Mouse (Mus musculus) CH12.LX (cell line): ENCODE measurements around the gene Zfp148. TPM values are rescaled to one million over a fixed set of nuclear protein-coding genes. Genes with fewer than 3 reads are reported as not detected.
A peak's percentile ranks its signal among the peaks of the same experiment; 100 is the strongest.

Experiments used
- DNase-seq: peaks from one replicate; pipeline ENCODE4 v3.0.0-alpha.2; 2013; ENCODE audit errors: extremely low read depth
- H3K27ac ChIP-seq: 2 replicates; pipeline ENCODE4 v1.5.1; 2012; ENCODE audit warnings: low read depth, mild to moderate bottlenecking, control low read depth, moderate library complexity; ENCODE audit not compliant: insufficient read depth
- H3K27me3 ChIP-seq: replicated peaks from 2 replicates; pipeline ENCODE3; 2012; ENCODE audit warnings: inconsistent platforms
- H3K36me3 ChIP-seq, 2 experiments: replicated peaks in 1 of 2; 2 replicates each; pipeline versions ENCODE3 to v1.6.1; 2012; ENCODE audit warnings: inconsistent platforms in 1 of 2, low read length in 1 of 2, mild to moderate bottlenecking in 1 of 2, mixed read lengths in 1 of 2, moderate library complexity in 1 of 2; ENCODE audit not compliant: control insufficient read depth in 1 of 2, insufficient read depth in 1 of 2
- H3K4me1 ChIP-seq, 2 experiments: 2 replicates each; pipeline ENCODE4 v1.6.1; 2012; ENCODE audit warnings: inconsistent platforms in 1 of 2, moderate library complexity in 1 of 2; ENCODE audit not compliant: insufficient read depth in 2 of 2, control insufficient read depth in 1 of 2
- H3K4me2 ChIP-seq: 2 replicates; pipeline ENCODE4 v1.6.1; 2012; ENCODE audit warnings: low read depth, mild to moderate bottlenecking, control low read depth; ENCODE audit not compliant: poor library complexity, insufficient read depth, severe bottlenecking
- H3K4me3 ChIP-seq, 3 experiments: fragments of 150-350 bp in 1 of 3; sonication (generic) in 1 of 3; replicated peaks in 1 of 3; 2 replicates each; pipeline versions ENCODE3 to v1.5.1; 2011 to 2012; ENCODE audit warnings: low read depth in 2 of 3, low read length in 2 of 3, mild to moderate bottlenecking in 2 of 3, moderate library complexity in 2 of 3, control low read depth in 1 of 3, improper control_type of control experiment in 1 of 3, inconsistent platforms in 1 of 3, mixed read lengths in 1 of 3; ENCODE audit not compliant: poor library complexity in 1 of 3
- H3K79me2 ChIP-seq: replicated peaks from 2 replicates; pipeline ENCODE4 v1.6.1; 2012; ENCODE audit warnings: mild to moderate bottlenecking, moderate library complexity; ENCODE audit not compliant: control insufficient read depth, poor library complexity, insufficient read depth, severe bottlenecking; ENCODE audit errors: extremely low read depth
- H3K9ac ChIP-seq: 2 replicates; pipeline ENCODE4 v1.6.1; 2012; ENCODE audit warnings: low read depth, mild to moderate bottlenecking, control low read depth, moderate library complexity; ENCODE audit not compliant: insufficient read depth
- H3K9me3 ChIP-seq: replicated peaks from 2 replicates; pipeline ENCODE3; 2012; ENCODE audit warnings: low read length, inconsistent platforms, mixed read lengths
- CTCF ChIP-seq, 2 experiments: IDR thresholded peaks in 1 of 2; conservative IDR thresholded peaks in 1 of 2; 2 replicates each; pipeline ENCODE4 v1.5.1; 2011 to 2012; ENCODE audit warnings: low read depth in 2 of 2, low read length in 2 of 2, improper control_type of control experiment in 1 of 2, inconsistent platforms in 1 of 2, mild to moderate bottlenecking in 1 of 2, moderate library complexity in 1 of 2
- E2F4 ChIP-seq: IDR thresholded peaks from 2 replicates; pipeline ENCODE4 v1.6.1; 2011; ENCODE audit warnings: low read depth, low read length, improper control_type of control experiment; ENCODE audit not compliant: insufficient replicate concordance
- ELF1 ChIP-seq: IDR thresholded peaks from 2 replicates; pipeline ENCODE4 v1.6.1; 2014; ENCODE audit warnings: low read depth, mild to moderate bottlenecking, inconsistent platforms, low read length, improper control_type of control experiment
- ETS1 ChIP-seq: conservative IDR thresholded peaks from 2 replicates; pipeline ENCODE4 v1.6.1; 2012; ENCODE audit warnings: low read depth, mild to moderate bottlenecking, inconsistent platforms, low read length, improper control_type of control experiment, moderate library complexity
- GABPA ChIP-seq: IDR thresholded peaks from 2 replicates; pipeline ENCODE4 v1.6.1; 2012; ENCODE audit warnings: low read depth, low read length, improper control_type of control experiment, inconsistent platforms; ENCODE audit not compliant: insufficient replicate concordance
- JUND ChIP-seq: conservative IDR thresholded peaks from 2 replicates; pipeline ENCODE4 v1.6.1; 2011; ENCODE audit warnings: low read depth, low read length, improper control_type of control experiment
- MXI1 ChIP-seq: IDR thresholded peaks from 2 replicates; pipeline ENCODE4 v1.6.1; 2011; ENCODE audit warnings: mild to moderate bottlenecking, low read depth, low read length, improper control_type of control experiment
- RAD21 ChIP-seq: IDR thresholded peaks from 2 replicates; pipeline ENCODE4 v1.6.1; 2011; ENCODE audit warnings: low read depth, mild to moderate bottlenecking, low read length, improper control_type of control experiment, moderate library complexity
- SMC3 ChIP-seq: IDR thresholded peaks from 2 replicates; pipeline ENCODE4 v1.6.1; 2011; ENCODE audit warnings: low read depth, low read length, improper control_type of control experiment
- USF2 ChIP-seq: conservative IDR thresholded peaks from 2 replicates; pipeline ENCODE4 v1.6.1; 2011; ENCODE audit warnings: low read depth, low read length, improper control_type of control experiment
- dilution Hi-C: fragments of 300-500 bp; cut with MboI; formaldehyde crosslinking; loops from 2 replicates; pipeline ENCODE4 v1.14.3; 2020; ENCODE audit warnings: low sequenced_read_pairs; ENCODE audit not compliant: extremely low pct_unique_long_range_greater_than_20kb, extremely low pct_ligation_motif_present
- in situ Hi-C: fragments of 300-500 bp; cut with MboI; formaldehyde crosslinking; loops from 3 replicates; pipeline ENCODE4 v1.14.3; 2019; ENCODE audit warnings: low sequenced_read_pairs, low pct_ligation_motif_present, low pct_unique_long_range_greater_than_20kb, mixed read lengths
- polyA plus RNA-seq: library from polyadenylated mRNA; unstranded; fragments of >175 nt; gene quantifications from 2 replicates; pipeline ENCODE4 v1.2.1, GENCODE M21; 2012; ENCODE audit warnings: low read depth; ENCODE audit not compliant: insufficient read length
- total RNA-seq, 2 experiments: library from RNA; depleted of rRNA; stranded (reverse); fragments of 300-350 nt in 1 of 2; fragments of >200 nt in 1 of 2; gene quantifications; 2 replicates each; pipeline ENCODE4 v1.2.3; 2012 to 2014

Zfp148 gene
- total and polyA plus RNA-seq, 3 experiments: 19.5 to 36.6 (median 28.6) TPM

- no peak overlapping the region for H3K9ac ChIP-seq
- no peak for TF ChIP-seq USF2
- no peak for TF ChIP-seq MXI1
- TF ChIP-seq GABPA: no peak
- no peak for DNase-seq
- no peaks in the 10 kb centered on the region for H3K27me3 ChIP-seq
- no peaks in the 10 kb centered on the region for H3K79me2 ChIP-seq
- dilution Hi-C loops: no loop called here
- no peaks in the 10 kb centered on the region for H3K4me1 ChIP-seq
- H3K9me3 ChIP-seq: no peaks in the 10 kb centered on the region
- H3K4me2 ChIP-seq: no peak overlapping the region
- peaks cover 33 to 70% of the 10 kb centered on the region in 2 experiments for H3K36me3 ChIP-seq
- in situ Hi-C loops: no loop called here
- no peak overlapping the region for H3K4me3 ChIP-seq
- no peak overlapping the region for H3K27ac ChIP-seq
These were observed 93.7 kb downstream of the Zfp148 start for GRCm38 (mm10) chr16:33474381-33474780.

DNA sequence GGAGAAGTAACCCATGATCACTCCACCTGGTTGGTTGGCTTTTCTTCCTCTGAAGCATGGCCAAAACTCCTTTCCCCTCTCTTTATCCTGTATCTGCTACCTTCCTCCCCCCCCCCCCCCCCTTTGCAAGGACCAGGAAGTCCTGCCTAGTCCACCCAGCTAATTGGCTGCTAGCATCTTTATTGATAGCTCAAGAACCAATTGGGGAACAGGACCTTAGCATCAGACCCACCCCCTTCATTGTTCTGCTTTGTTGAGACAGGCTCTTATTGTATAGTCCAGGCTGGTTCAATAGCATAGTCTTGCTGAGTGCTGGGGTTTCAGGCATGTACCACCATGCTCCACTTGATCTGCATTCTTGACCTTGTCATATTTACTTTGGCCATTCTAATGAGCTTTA lies 99.3 kb downstream of the Zfp148 start:
- H3K36me3 ChIP-seq: peaks cover 30 to 75% of the 10 kb centered on the region in 2 experiments
- H3K27ac ChIP-seq: no peak overlapping the region
- H3K79me2 ChIP-seq: no peaks in the 10 kb centered on the region
- H3K4me3 ChIP-seq: no peak overlapping the region
- in situ Hi-C loops (no loop called here), dilution Hi-C loops (no loop called here)
- H3K27me3 ChIP-seq: no peaks in the 10 kb centered on the region
- DNase-seq: peak; percentile 15
- no peaks in the 10 kb centered on the region for H3K9me3 ChIP-seq
- H3K4me2 ChIP-seq: no peak overlapping the region
- no peaks in the 10 kb centered on the region for H3K4me1 ChIP-seq
- TF ChIP-seq JUND: no peak
- peak; percentile 13; the same call in 1 of the 2 replicates for TF ChIP-seq ELF1
- H3K9ac ChIP-seq: no peak overlapping the region

GRCm38 (mm10) chr16:33481148-33481547 lies 100.5 kb downstream of the Zfp148 start:
- Histone ChIP-seq H3K9me3 (no peaks in the 10 kb centered on the region), H3K27me3 (no peaks in the 10 kb centered on the region), H3K4me1 (no peaks in the 10 kb centered on the region), H3K4me3 (no peak overlapping the region), H3K36me3 (peaks cover 27 to 81% of the 10 kb centered on the region in 2 experiments), H3K27ac (no peak overlapping the region), H3K79me2 (no peaks in the 10 kb centered on the region), H3K9ac (no peak overlapping the region), H3K4me2 (no peak overlapping the region)
- dilution Hi-C loops (no loop called here), in situ Hi-C loops (no loop called here)
- TF ChIP-seq SMC3 (peak; percentile 51), RAD21 (peak; percentile 60), ETS1 (no peak), E2F4 (no peak), CTCF (conservative IDR thresholded peaks at IDR 0.05 in 1 of 2, IDR thresholded peaks at IDR 0.05 in 1 of 2; ENCODE audit: low read depth in 2 of 2, low read length in 2 of 2) (peak; percentile 69 to 76)
- DNase-seq: peak; percentile 36
